Comparison of ENCODE assay signal across 21 mouse cellular contexts in the genomic region with DNA sequence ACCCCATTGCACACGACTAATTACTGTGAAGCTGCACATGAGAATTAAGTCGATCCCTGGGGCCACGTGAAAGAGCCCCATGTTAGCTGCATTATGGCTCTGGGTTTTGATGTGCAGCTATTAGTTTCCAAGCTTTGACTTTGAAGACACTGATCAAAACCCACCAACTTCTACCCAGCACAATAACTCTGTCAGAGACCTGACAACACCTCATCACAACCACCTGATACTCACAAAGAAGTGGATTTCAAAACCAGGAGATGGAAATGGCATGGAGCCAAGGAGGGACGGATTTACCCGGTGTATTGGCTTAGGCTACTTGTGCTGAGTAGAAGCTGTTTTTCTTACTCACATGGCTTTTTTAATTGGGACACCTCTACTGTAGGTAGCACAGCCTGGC. TPM values are rescaled to one million over a fixed set of nuclear protein-coding genes. Genes with fewer than 3 reads are reported as not detected.
A peak's percentile ranks its signal among the peaks of the same experiment; 100 is the strongest.
DNase-seq lines count a peak whose midpoint lies in the region; ATAC-seq and TF ChIP-seq lines count a peak whose summit lies in the region.
"Had no signal": no experiment of that assay in that cellular context is flagged by ENCODE, and none has a peak within 500 bp of the region (broad histone marks: within the 10 kb centered on the region; RNA-seq: fewer than 3 reads in every experiment).

No protein-coding gene starts in this region.

- no peaks in the 10 kb centered on the region for H3K9me3 ChIP-seq in hindbrain, embryonic 11.5 days (ENCODE audit: control insufficient read depth, low read length)
- no peaks in the 10 kb centered on the region for H3K9me3 ChIP-seq in hindbrain, embryonic 10.5 days
- no peaks in the 10 kb centered on the region for H3K9me3 ChIP-seq in neural tube, embryonic 12.5 days
- no peaks in the 10 kb centered on the region for H3K9me3 ChIP-seq in neural tube, embryonic 15.5 days (replicated peaks)
- H3K9me3 ChIP-seq in midbrain, embryonic 13.5 days, result no peaks in the 10 kb centered on the region
- H3K9me3 ChIP-seq: heart, embryonic 10.5 days; limb, embryonic 15.5 days had no signal

- H3K27ac ChIP-seq in hindbrain, embryonic 11.5 days (ENCODE audit: low read depth, low read length), result no peak overlapping the region
- H3K27ac ChIP-seq in hindbrain, embryonic 10.5 days, result no peak overlapping the region
- H3K27ac ChIP-seq in neural tube, embryonic 12.5 days, result no peak overlapping the region
- no peak overlapping the region for H3K27ac ChIP-seq in neural tube, embryonic 15.5 days (replicated peaks)
- H3K27ac ChIP-seq in midbrain, embryonic 13.5 days, result no peak overlapping the region
- H3K27ac ChIP-seq in layer of hippocampus, adult 2 months, result no peak overlapping the region
- H3K27ac ChIP-seq: heart, embryonic 10.5 days; limb, embryonic 15.5 days had no signal

- no peak for TF ChIP-seq CTCF in layer of hippocampus, adult 2 months (conservative IDR thresholded peaks at IDR 0.05)

- 59% methylated on average over 5 of the region's 5 CpGs for WGBS in hindbrain, embryonic 11.5 days
- WGBS in hindbrain, embryonic 10.5 days, result 64% methylated on average over 5 of the region's 5 CpGs
- WGBS in neural tube, embryonic 12.5 days, result 43% methylated on average over 5 of the region's 5 CpGs
- WGBS in neural tube, embryonic 15.5 days, result 26% methylated on average over 5 of the region's 5 CpGs
- 28% methylated on average over 5 of the region's 5 CpGs for WGBS in midbrain, embryonic 13.5 days

- ATAC-seq in hindbrain, embryonic 11.5 days (ENCODE audit: low FRiP score), result peak; percentile 51; the same call in 1 of the 2 replicates
- ATAC-seq in neural tube, embryonic 12.5 days (ENCODE audit: low FRiP score, low read depth), result peak; percentile 60; the same call in 1 of the 2 replicates
- ATAC-seq in neural tube, embryonic 15.5 days (ENCODE audit: low FRiP score), result no peak
- peak; percentile 75; the same call in 1 of the 2 replicates for ATAC-seq in midbrain, embryonic 13.5 days
- ATAC-seq: activated CD4-positive, CD25-positive, alpha-beta regulatory T cell, adult 4 months; liver, postnatal 0 days; Patski had no signal

- no peak for DNase-seq in hindbrain, embryonic 11.5 days (ENCODE audit: low spot score)
- no peak for DNase-seq in hindbrain, embryonic 10.5 days (ENCODE audit: low spot score)
- DNase-seq in layer of hippocampus, adult 2 months (ENCODE audit: low spot score in 2 of 2), result no peak
- no peak for DNase-seq in Muller cell, postnatal 12 days (ENCODE audit: inconsistent ontology term)
- DNase-seq: adrenal gland, postnatal 25 days; cerebellum, adult 9-10 months; gastrocnemius, postnatal 36 days; heart, postnatal 14 days; kidney, adult 8-10 months; kidney, postnatal 25 days; liver, postnatal 0 days; thymus, postnatal 4 days had no signal

- no peaks in the 10 kb centered on the region; the same call in 1 of the 2 replicates for H3K4me1 ChIP-seq in hindbrain, embryonic 11.5 days (replicated peaks; ENCODE audit: control insufficient read depth, insufficient read depth, low read length)
- peaks cover 25% of the 10 kb centered on the region for H3K4me1 ChIP-seq in hindbrain, embryonic 10.5 days (replicated peaks)
- H3K4me1 ChIP-seq in neural tube, embryonic 12.5 days, result no peaks in the 10 kb centered on the region
- 0 out of 2 replicates have a peak, but pooled peaks cover 4% of the 10 kb centered on the region for H3K4me1 ChIP-seq in neural tube, embryonic 15.5 days
- H3K4me1 ChIP-seq in midbrain, embryonic 13.5 days (replicated peaks), result peaks cover 11% of the 10 kb centered on the region
- H3K4me1 ChIP-seq: heart, embryonic 10.5 days; limb, embryonic 15.5 days had no signal

- H3K4me3 ChIP-seq in hindbrain, embryonic 11.5 days (ENCODE audit: low read depth, low read length), result no peak overlapping the region
- no peak overlapping the region for H3K4me3 ChIP-seq in hindbrain, embryonic 10.5 days
- no peak overlapping the region for H3K4me3 ChIP-seq in neural tube, embryonic 12.5 days
- H3K4me3 ChIP-seq in neural tube, embryonic 15.5 days (replicated peaks), result no peak overlapping the region
- H3K4me3 ChIP-seq in midbrain, embryonic 13.5 days (replicated peaks), result no peak overlapping the region
- no peak overlapping the region for H3K4me3 ChIP-seq in layer of hippocampus, adult 2 months
- H3K4me3 ChIP-seq: heart, embryonic 10.5 days; limb, embryonic 15.5 days had no signal

- no peaks in the 10 kb centered on the region for H3K36me3 ChIP-seq in hindbrain, embryonic 11.5 days (ENCODE audit: control insufficient read depth, insufficient read depth, low read length)
- no peaks in the 10 kb centered on the region for H3K36me3 ChIP-seq in hindbrain, embryonic 10.5 days
- no peaks in the 10 kb centered on the region for H3K36me3 ChIP-seq in neural tube, embryonic 12.5 days
- no peaks in the 10 kb centered on the region for H3K36me3 ChIP-seq in neural tube, embryonic 15.5 days
- no peaks in the 10 kb centered on the region for H3K36me3 ChIP-seq in midbrain, embryonic 13.5 days
- H3K36me3 ChIP-seq: heart, embryonic 10.5 days; limb, embryonic 15.5 days had no signal

- no peaks in the 10 kb centered on the region for H3K27me3 ChIP-seq in hindbrain, embryonic 11.5 days (ENCODE audit: control insufficient read depth, insufficient read depth, low read length)
- no peaks in the 10 kb centered on the region for H3K27me3 ChIP-seq in hindbrain, embryonic 10.5 days (ENCODE audit: insufficient read depth, poor library complexity, severe bottlenecking)
- no peaks in the 10 kb centered on the region for H3K27me3 ChIP-seq in neural tube, embryonic 12.5 days (replicated peaks)
- H3K27me3 ChIP-seq in neural tube, embryonic 15.5 days (replicated peaks), result no peaks in the 10 kb centered on the region
- H3K27me3 ChIP-seq in midbrain, embryonic 13.5 days, result no peaks in the 10 kb centered on the region
- H3K27me3 ChIP-seq: limb, embryonic 15.5 days; Patski had no signal

- H3K4me2 ChIP-seq in hindbrain, embryonic 11.5 days (replicated peaks; ENCODE audit: low read depth, low read length), result no peak overlapping the region
- H3K4me2 ChIP-seq in neural tube, embryonic 12.5 days (replicated peaks), result no peak overlapping the region
- no peak overlapping the region for H3K4me2 ChIP-seq in neural tube, embryonic 15.5 days
- H3K4me2 ChIP-seq in midbrain, embryonic 13.5 days (replicated peaks), result no peak overlapping the region
- H3K4me2 ChIP-seq: limb, embryonic 15.5 days had no signal

- no peak overlapping the region for H3K9ac ChIP-seq in hindbrain, embryonic 11.5 days (ENCODE audit: low read depth, low read length)
- H3K9ac ChIP-seq in neural tube, embryonic 12.5 days, result no peak overlapping the region
- no peak overlapping the region for H3K9ac ChIP-seq in neural tube, embryonic 15.5 days (replicated peaks)
- H3K9ac ChIP-seq in midbrain, embryonic 13.5 days (replicated peaks), result no peak overlapping the region
- H3K9ac ChIP-seq: limb, embryonic 15.5 days; liver, postnatal 0 days had no signal

RNA-seq across cellular contexts. Expression of gene Dmrta1, which starts 0.5 kb away (rescaled TPM):
- 0.22 and 0.49 TPM in 2 replicates for polyA plus RNA-seq in hindbrain, embryonic 11.5 days (2014; fragmentation: Nextera tagmentation; extraction: Ambion mirVana)
- 0.72 and 0.78 TPM in 2 replicates for polyA plus RNA-seq in hindbrain, embryonic 10.5 days (2016; fragmentation: Nextera tagmentation; extraction: Ambion mirVana)
- polyA plus RNA-seq in neural tube, embryonic 12.5 days (2016; fragmentation: Nextera tagmentation; extraction: Ambion mirVana), result 0.24 and 0.44 TPM in 2 replicates
- 0.22 and 0.32 TPM in 2 replicates for polyA plus RNA-seq in neural tube, embryonic 15.5 days (2015; fragmentation: Nextera tagmentation; extraction: Ambion mirVana)
- polyA plus RNA-seq in midbrain, embryonic 13.5 days (2015; fragmentation: Nextera tagmentation; extraction: Ambion mirVana), result 0.48 and 0.69 TPM in 2 replicates
- under 1 TPM; 0.18 to 0.20 TPM for total RNA-seq in layer of hippocampus, adult 2 months (2021)
- total RNA-seq: gastrocnemius, postnatal 36 days; heart, postnatal 14 days had no signal
- polyA plus RNA-seq: C2C12; liver, postnatal 0 days; small intestine, adult 2 months had no signal
